Mouse (Mus musculus) hindbrain, embryonic 11.5 days (tissue): ENCODE results near the gene Igfbpl1. TPM values are rescaled to one million over a fixed set of nuclear protein-coding genes. Genes with fewer than 3 reads are reported as not detected.

ENCODE experiments used
- ATAC-seq: fragments of 200-750 bp; cut with Nextera tagmentation; 2 replicates; pipeline ENCODE4 v1.8.0; 2017; ENCODE audit warnings: mild to moderate bottlenecking, moderate TSS enrichment, moderate library complexity; ENCODE audit not compliant: low FRiP score
- DNase-seq: peaks from one replicate; pipeline ENCODE4 v3.0.0-alpha.2; 2015; ENCODE audit warnings: low spot score
- H3K27ac ChIP-seq: fragments of 300-500 bp; sonication (generic); 2 replicates; pipeline ENCODE4 v1.5.1; 2014; ENCODE audit warnings: mild to moderate bottlenecking, low read depth, low read length
- H3K27me3 ChIP-seq: fragments of 300-500 bp; sonication (generic); 2 replicates; pipeline ENCODE4 v1.6.1; 2014; ENCODE audit warnings: mild to moderate bottlenecking, low read length, moderate library complexity, mixed read lengths; ENCODE audit not compliant: control insufficient read depth, insufficient read depth
- H3K36me3 ChIP-seq: fragments of 300-500 bp; sonication (generic); 2 replicates; pipeline ENCODE4 v1.6.1; 2014; ENCODE audit warnings: mild to moderate bottlenecking, low read length, moderate library complexity, mixed read lengths; ENCODE audit not compliant: control insufficient read depth, insufficient read depth
- H3K4me1 ChIP-seq: fragments of 300-500 bp; sonication (generic); replicated peaks from 2 replicates; pipeline ENCODE4 v1.6.1; 2014; ENCODE audit warnings: low read length, mixed read lengths; ENCODE audit not compliant: control insufficient read depth, insufficient read depth
- H3K4me2 ChIP-seq: fragments of 300-500 bp; sonication (generic); replicated peaks from 2 replicates; pipeline ENCODE4 v1.6.1; 2014; ENCODE audit warnings: mild to moderate bottlenecking, low read depth, low read length
- H3K4me3 ChIP-seq: fragments of 300-500 bp; sonication (generic); 2 replicates; pipeline ENCODE4 v1.5.1; 2014; ENCODE audit warnings: low read depth, low read length
- H3K9ac ChIP-seq: fragments of 300-500 bp; sonication (generic); 2 replicates; pipeline ENCODE4 v1.6.1; 2014; ENCODE audit warnings: low read depth, low read length
- H3K9me3 ChIP-seq: fragments of 300-500 bp; sonication (generic); 2 replicates; pipeline ENCODE4 v1.6.1; 2016; ENCODE audit warnings: low read length; ENCODE audit not compliant: control insufficient read depth
- WGBS: fragments of 180-500 bp; shearing (Covaris S2); extraction: QIAGEN DNeasy Blood & Tissue Kit; methylation state at CpG from one replicate; pipeline ENCODE4 v1.1.7; 2014; 5-methylcytosine and 5-hydroxymethylcytosine counted together
- polyA plus RNA-seq: library from polyadenylated mRNA; unstranded; fragments of >200 nt; fragmentation: Nextera tagmentation; extraction: Ambion mirVana; gene quantifications from 2 replicates; pipeline ENCODE4 v1.2.1, GENCODE M21; 2014

Gene Igfbpl1
- polyA plus RNA-seq, 1 experiment from 2014 or later, result 71.4 TPM

- no peaks in the 10 kb centered on the region for H3K36me3 ChIP-seq
- H3K4me2 ChIP-seq, result peak overlapping the region; percentile 25; the same call in 1 of the 2 replicates
- H3K27ac ChIP-seq, result 0 out of 2 replicates have a peak overlapping the region, but pooled peaks have one; percentile 24
- DNase-seq (peak; percentile 57), ATAC-seq (peak; percentile 34; the same call in 1 of the 2 replicates)
- WGBS, result 5% methylated on average over 18 of the region's 18 CpGs
- peaks cover 20% of the 10 kb centered on the region for H3K4me1 ChIP-seq
- peak overlapping the region; percentile 6; the same call in 1 of the 2 replicates for H3K4me3 ChIP-seq
- H3K9me3 ChIP-seq, result no peaks in the 10 kb centered on the region
- peaks cover 20% of the 10 kb centered on the region; the same call in 1 of the 2 replicates for H3K27me3 ChIP-seq
- H3K9ac ChIP-seq, result no peak overlapping the region
These were observed 63.2 kb downstream of the Igfbpl1 start for GRCm38 (mm10) chr4:45763288-45764140.

GRCm38 (mm10) chr4:45762600-45762999 lies 64.1 kb downstream of the Igfbpl1 start:
- peaks cover 17% of the 10 kb centered on the region for H3K4me1 ChIP-seq
- no peak overlapping the region for H3K27ac ChIP-seq
- H3K4me2 ChIP-seq, result no peak overlapping the region
- no peaks in the 10 kb centered on the region for H3K9me3 ChIP-seq
- ATAC-seq, result no peak
- no peak overlapping the region for H3K4me3 ChIP-seq
- H3K36me3 ChIP-seq, result no peaks in the 10 kb centered on the region
- 87% methylated on average over 4 of the region's 4 CpGs for WGBS
- DNase-seq, result no peak
- no peak overlapping the region for H3K9ac ChIP-seq
- H3K27me3 ChIP-seq, result peaks cover 16% of the 10 kb centered on the region; the same call in 1 of the 2 replicates

Other genes starting within 250 kb of the Igfbpl1 start
- 4.5 and 6.0 TPM in 2 replicates for gene Aldh1b1, start 27.9 kb downstream of the Igfbpl1 start, polyA plus RNA-seq
- 0.75 and 1.0 TPM in 2 replicates for gene Stra6l, start 21.7 kb upstream of the Igfbpl1 start, polyA plus RNA-seq
- 0.38 and 0.71 TPM in 2 replicates for gene Ccdc180, start 63.4 kb upstream of the Igfbpl1 start, polyA plus RNA-seq
- gene Tdrd7, start 138.4 kb upstream of the Igfbpl1 start, polyA plus RNA-seq, result 11.7 and 12.1 TPM in 2 replicates
- 3.6 and 4.9 TPM in 2 replicates for gene Tmod1, start 212.0 kb upstream of the Igfbpl1 start, polyA plus RNA-seq